Mouse (Mus musculus) CD8-positive naive resting alpha-beta T cell, adult 2 months (primary cell): Measurements from ENCODE around the gene Actr5.

Experiments
- DNase-seq, 2 experiments: peaks; one replicate each; pipeline ENCODE4 v3.0.0; 2022; ENCODE audit warnings: low read depth in 2 of 2, low spot score in 2 of 2

The Actr5 gene

DNA sequence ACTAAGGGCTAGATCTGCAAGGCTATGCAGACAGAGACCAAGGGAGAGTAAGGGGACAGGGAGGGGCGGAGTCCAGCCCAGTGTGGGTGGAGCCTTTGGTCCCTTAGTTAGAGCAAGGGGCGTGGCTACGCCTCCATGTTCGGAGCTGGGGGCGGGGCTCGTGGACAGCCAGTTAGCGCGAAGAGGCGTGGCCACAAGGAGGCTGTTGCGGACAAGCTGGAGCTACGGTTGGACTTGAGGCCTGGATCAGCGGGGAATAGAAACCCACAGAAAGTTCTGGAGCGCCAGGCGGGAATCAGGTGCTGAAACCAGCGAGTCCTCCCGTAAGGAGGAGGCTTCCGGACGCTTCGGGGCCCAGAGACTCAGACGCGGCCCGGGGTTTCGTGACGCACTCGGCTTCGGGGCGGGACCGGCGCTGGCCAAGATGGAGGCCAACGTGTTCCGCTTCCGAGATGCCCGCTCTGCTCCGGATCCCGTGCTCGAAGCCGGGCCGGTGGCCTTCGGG, at the start of gene Actr5:
TSS of gene Actr5 (plus strand) at position 171 of the 505 bp plus-strand sequence.
- DNase-seq, result peak; percentile 83 to 91

DNA sequence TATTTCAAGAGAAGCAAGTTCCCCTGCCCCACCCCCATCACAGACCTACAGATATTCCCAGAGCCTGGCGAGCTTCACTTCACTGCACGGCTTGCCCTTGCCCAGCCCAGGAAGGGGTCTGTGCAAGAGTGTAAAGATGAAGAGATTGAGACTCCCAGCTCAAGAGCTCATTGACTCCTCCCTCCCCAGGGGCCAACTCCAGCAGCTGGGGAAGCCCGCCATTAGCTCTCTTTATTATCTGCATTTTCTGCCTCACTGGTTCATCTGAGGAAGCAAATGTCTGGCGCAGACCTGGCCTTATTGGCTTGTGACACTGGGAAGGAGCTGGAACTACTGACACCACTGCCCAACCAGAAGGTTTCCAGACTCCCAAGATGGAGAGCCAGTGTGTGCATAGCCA, 44.7 kb upstream of the Actr5 start:
- DNase-seq, result no peak

GRCm38 (mm10) chr2:158584621-158585358, 39.9 kb upstream of the Actr5 start:
- DNase-seq, result no peak

DNA sequence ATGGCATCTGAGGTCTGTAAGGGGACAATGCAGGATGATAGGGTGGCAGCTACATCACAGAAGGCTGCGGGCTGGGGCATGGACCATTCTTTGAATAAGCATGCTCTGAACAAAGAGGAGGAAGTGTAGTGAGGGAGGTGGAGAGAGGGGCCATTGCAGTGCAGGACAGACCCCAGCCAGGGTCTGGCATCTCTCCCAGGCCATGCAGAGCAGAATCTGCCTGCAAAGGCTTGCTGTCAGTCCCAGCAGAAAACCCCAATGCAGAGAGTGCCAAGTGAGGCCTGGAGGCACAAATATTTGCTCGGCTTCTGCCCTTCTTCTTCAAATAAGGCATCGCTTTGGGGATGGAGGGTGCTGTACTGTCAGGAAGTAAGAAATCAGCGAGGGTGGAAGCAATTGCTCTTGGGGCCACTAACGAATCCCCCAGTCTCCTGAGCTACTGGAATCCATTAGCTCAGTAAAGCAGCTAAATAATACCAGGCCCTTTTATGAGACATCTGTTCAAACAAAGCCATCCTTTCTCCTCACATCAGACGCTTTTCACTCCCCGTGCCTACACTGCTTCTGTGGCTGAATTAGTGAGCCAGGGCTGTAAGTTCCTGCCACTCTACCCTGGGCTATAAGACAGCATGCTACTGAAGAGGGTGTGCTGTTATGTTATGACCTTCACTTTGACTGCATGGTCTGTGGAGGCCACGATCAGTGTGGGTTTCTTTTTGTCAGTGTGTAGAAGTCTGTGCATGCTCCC, 36.0 kb upstream of the Actr5 start:
- DNase-seq, result no peak

- DNase-seq, result no peak
Measured at GRCm38 (mm10) chr2:158590495-158590894, 34.2 kb upstream of the Actr5 start.

- no peak for DNase-seq
Measured at GRCm38 (mm10) chr2:158591286-158591685, 33.4 kb upstream of the Actr5 start.

- no peak for DNase-seq
Measured at GRCm38 (mm10) chr2:158593371-158593770, 31.3 kb upstream of the Actr5 start.

DNA sequence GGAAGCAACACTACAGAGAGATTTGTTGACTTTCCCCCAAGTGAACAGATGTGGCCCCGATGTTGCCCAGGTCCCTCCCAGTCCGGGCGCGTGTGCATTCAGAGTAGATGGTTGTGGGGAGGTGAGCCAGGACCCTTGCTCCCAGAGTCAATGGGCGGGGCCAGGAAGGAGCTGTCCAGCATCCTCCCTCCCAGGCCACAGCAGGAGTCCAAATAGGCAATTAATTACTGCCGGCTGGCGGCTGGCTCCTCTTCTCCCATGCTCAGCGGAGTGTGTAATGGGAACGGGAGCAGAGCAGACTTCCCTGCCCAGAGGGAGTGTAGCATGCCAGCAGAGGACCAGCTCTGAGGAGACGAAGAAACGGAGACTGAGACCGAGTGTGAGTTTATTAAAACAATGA, 29.6 kb upstream of the Actr5 start:
- no peak for DNase-seq

- DNase-seq, result no peak
Measured at GRCm38 (mm10) chr2:158595577-158595976, 29.1 kb upstream of the Actr5 start.

GRCm38 (mm10) chr2:158596803-158597202, 27.9 kb upstream of the Actr5 start:
- no peak for DNase-seq

GRCm38 (mm10) chr2:158600517-158600916, 24.2 kb upstream of the Actr5 start:
- DNase-seq, result no peak

DNA sequence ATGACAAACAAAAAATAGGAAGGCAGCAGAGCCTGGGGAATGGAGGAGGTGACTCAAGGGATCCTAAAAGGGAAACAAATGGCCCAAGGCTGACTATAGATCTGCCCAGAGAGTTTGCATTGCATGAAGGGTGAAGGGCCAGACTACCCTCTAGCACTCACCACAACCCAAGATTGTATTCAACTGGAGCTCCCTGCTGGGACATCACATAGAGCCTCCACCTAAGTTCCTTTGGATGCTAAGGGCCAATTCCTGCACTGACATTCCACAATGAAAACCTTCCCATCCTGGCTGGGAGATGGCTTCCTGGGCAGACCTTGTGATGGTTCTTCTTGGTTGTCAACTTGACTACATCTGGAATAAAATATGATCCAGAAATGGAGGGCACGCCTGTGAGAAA, 23.4 kb upstream of the Actr5 start:
- no peak for DNase-seq

- no peak for DNase-seq
Measured at GRCm38 (mm10) chr2:158602663-158603062, 22.0 kb upstream of the Actr5 start.

DNA sequence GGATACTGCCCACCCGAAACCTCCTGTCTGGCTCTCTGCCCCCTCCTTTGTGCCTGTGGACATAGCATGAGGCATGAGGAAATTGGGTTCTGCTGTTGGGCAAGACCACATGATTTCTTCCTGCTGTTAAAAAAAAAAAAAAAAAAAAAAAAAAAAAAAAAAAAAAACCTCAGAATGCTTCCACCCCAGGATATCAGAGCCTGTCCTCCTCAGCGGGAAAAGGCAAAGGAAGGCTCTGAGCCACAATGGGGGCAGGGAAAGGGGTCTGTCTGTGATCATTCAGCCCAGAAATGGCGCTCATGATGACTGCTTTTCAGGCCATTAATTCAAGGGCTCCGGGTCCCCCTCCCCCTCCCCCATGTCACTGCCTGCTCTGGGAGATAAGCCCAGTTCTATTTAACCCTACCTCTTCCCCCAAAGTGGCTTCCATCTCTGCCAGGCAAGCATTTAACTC, 18.1 kb upstream of the Actr5 start:
- no peak for DNase-seq

DNA sequence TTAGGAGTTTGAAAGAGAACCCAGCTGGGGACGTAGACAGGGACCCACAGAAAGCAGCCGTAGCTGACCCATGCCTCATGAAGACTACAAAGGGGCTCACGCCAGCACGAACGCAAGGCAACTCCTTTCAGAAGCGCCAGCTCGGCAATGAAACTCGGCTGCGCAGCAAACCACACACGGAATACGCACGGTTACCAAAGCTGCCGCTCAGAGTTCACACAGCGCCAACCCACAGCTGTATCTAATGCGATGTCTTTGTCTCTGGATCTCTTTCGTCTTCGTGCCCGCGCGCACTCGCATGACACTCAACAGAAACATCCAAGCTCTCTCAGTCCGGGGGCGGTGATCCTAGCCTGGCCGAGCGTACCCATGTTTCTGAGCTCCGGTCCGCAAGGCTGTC, 15.0 kb upstream of the Actr5 start:
- no peak for DNase-seq

DNA sequence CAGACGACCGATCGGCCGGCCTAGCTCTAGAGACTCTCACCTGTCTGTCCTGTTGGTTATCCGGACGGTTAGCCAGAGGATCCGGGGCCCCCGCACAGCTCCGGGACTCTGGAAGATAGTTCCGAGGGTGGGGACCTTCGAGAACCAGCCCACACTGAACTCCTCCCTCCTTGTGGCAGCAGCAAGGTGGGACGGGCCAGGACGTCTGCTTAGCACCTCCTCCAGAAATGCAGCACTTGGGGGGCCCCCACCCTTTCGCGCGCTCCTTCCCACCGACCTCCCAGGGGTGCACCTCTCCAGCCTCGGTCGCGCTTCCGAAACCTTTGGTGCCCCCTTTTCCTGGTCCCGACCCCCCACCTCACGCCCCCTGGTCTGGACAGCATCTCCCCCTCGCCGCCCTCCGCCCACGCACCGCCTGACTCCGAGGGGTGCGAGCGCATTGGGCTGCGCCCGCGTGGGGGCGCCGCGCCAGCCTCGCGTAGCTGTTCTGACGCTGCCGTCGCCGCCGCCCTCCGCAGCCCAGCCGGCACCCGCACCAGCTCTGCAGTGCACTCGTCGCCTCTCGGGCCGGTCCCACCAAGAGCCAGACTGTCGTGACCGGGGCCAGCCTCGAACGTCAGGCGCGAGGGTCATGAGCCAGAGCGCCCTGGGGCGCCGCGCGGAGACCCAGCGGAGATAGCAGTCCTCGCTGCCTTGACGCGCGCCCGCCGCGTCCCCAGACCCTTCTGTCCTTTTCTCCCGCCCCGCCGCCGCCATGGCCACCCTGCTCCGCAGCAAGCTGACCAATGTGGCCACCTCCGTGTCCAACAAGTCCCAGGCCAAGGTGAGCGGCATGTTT, 14.0 kb upstream of the Actr5 start, which contains the start of gene Slc32a1:
TSS of gene Slc32a1 (plus strand) at position 280 of the 838 bp plus-strand sequence.
- peak in 1 of 2 experiments; percentile 8 for DNase-seq

DNA sequence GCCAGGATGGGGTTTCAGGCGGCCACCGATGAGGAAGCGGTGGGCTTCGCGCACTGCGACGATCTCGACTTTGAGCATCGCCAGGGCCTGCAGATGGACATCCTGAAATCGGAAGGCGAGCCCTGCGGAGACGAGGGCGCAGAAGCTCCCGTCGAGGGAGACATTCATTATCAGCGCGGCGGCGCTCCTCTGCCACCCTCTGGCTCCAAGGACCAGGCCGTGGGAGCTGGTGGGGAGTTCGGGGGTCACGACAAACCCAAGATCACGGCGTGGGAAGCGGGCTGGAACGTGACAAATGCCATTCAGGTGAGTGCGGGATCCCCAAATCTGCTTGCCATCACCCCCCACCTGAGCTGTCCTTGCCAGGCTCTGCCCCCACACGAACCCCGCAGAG, 13.4 kb upstream of the Actr5 start:
- DNase-seq, result no peak

DNA sequence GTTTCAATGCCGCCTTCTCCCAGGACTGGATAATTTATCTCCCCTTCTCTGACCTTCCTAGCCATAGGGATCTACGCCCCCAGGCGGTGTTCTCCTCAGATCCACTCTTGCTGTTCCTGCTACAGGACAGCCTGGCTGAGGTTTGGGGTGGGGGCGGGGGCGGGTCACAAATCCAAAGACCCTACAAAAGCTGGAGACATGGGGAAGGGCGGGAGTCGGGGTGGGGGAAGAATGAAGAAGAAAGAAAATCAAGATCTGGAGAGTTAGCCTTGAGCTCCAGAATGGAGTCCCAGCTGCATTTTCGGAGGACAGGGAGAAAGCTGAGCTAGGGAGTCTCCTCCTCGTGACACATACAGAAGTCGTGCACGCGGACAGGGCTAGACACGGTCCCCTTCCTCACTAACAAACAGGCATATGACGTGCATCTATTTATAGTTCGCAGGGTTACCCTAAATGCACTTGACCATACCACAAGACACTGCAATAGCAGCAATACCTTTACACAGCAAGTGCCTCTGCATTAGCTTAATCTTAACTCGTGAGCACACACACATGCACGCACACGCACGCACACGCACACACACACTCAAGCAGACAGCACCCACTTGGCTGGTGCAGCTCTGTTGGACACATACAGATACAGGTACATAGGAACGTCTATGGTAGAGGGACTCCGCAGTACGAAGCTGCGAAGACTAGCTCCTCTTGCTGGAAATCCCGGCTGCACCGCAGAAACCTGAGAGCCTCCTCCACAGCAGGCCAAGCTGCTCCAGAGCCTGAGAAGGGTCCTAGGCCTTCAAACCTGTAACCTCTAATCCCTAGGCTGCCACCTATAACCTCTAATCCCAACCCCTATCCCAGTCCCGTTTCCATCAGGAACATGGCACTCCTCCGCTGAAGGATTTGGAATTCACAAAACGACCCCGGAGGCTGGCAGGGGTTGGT, 12.7 kb upstream of the Actr5 start:
- no peak for DNase-seq

DNA sequence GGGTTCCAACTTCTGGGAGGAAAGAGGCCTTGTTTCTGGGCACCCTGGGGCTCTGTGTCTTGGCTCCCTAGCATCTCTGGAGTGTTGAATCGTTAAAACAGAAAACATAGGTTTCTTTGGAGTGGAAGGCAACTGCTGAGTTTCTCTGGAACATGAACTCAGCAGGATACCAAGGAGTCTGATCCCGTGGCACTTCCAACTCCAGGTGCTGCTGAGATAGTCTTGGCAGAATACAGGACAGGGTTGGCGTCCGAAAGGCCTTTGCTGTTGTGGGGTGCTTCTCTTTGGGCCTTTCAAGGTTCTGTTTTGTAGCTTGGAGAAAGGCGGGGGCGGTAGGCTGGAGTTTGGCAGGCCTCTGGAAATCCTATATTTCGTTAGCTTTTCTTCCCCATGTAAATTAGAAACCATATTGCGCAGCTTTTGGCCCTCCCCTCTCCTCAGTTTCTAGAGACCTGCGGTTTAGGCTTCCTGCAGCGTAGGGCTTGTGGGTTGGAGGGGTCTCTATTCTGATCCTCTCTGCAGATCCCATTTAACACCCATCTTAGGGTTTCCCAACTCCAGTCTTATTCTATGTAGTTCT, 11.9 kb upstream of the Actr5 start:
- no peak for DNase-seq
